Mouse (Mus musculus) limb, embryonic 11.5 days (tissue): ENCODE results near the gene 4930469K13Rik. TPM values are rescaled to one million over a fixed set of nuclear protein-coding genes. Genes with fewer than 3 reads are reported as not detected.
A peak's percentile ranks its signal among the peaks of the same experiment; 100 is the strongest.
"Not testable (repeated sequence)": the region's sequence is repeated elsewhere in the genome, so short reads cannot be mapped to it uniquely, and the experiment has no call there.

Experiments used
- ATAC-seq: fragments of 200-750 bp; cut with Nextera tagmentation; 2 replicates; pipeline ENCODE4 v1.8.0; 2017; ENCODE audit warnings: low read depth; ENCODE audit not compliant: insufficient number of reproducible peaks, low FRiP score, low TSS enrichment
- DNase-seq: peaks from one replicate; pipeline ENCODE4 v3.0.0-alpha.2; 2015; ENCODE audit warnings: low spot score
- H3K27ac ChIP-seq: fragments of 300-500 bp; sonication (generic); replicated peaks from 2 replicates; pipeline ENCODE4 v1.5.1; 2014; ENCODE audit warnings: low read depth, mild to moderate bottlenecking, low read length
- H3K27me3 ChIP-seq: fragments of 300-500 bp; sonication (generic); 2 replicates; pipeline ENCODE4 v1.6.1; 2014; ENCODE audit warnings: mild to moderate bottlenecking, low read length, mixed read lengths; ENCODE audit not compliant: control insufficient read depth, insufficient read depth
- H3K36me3 ChIP-seq: fragments of 300-500 bp; sonication (generic); 2 replicates; pipeline ENCODE4 v1.6.1; 2014; ENCODE audit warnings: mild to moderate bottlenecking, low read length, moderate library complexity, mixed read lengths; ENCODE audit not compliant: control insufficient read depth, insufficient read depth
- H3K4me1 ChIP-seq: fragments of 300-500 bp; sonication (generic); 2 replicates; pipeline ENCODE4 v1.6.1; 2014; ENCODE audit warnings: low read length, mixed read lengths; ENCODE audit not compliant: control insufficient read depth, insufficient read depth
- H3K4me2 ChIP-seq: fragments of 300-500 bp; sonication (generic); 2 replicates; pipeline ENCODE4 v1.6.1; 2014; ENCODE audit warnings: low read depth, mild to moderate bottlenecking, moderate library complexity; ENCODE audit not compliant: severe bottlenecking
- H3K4me3 ChIP-seq: fragments of 300-500 bp; sonication (generic); 2 replicates; pipeline ENCODE4 v1.5.1; 2014; ENCODE audit warnings: low read depth, low read length
- H3K9ac ChIP-seq: fragments of 300-500 bp; sonication (generic); 2 replicates; pipeline ENCODE4 v1.6.1; 2014; ENCODE audit warnings: mild to moderate bottlenecking, low read length
- H3K9me3 ChIP-seq: fragments of 300-500 bp; sonication (generic); 2 replicates; pipeline ENCODE4 v1.6.1; 2016; ENCODE audit warnings: low read length; ENCODE audit not compliant: control insufficient read depth
- WGBS: fragments of 180-500 bp; shearing (Covaris S2); extraction: QIAGEN DNeasy Blood & Tissue Kit; methylation state at CpG from one replicate; pipeline ENCODE4 v1.1.7; 2014; 5-methylcytosine and 5-hydroxymethylcytosine counted together
- polyA plus RNA-seq: library from polyadenylated mRNA; unstranded; fragments of >200 nt; fragmentation: Nextera tagmentation; extraction: Ambion mirVana; gene quantifications from 2 replicates; pipeline ENCODE4 v1.2.1, GENCODE M21; 2014

Gene 4930469K13Rik
- 0.52 and 0.93 TPM in 2 replicates for polyA plus RNA-seq

DNA sequence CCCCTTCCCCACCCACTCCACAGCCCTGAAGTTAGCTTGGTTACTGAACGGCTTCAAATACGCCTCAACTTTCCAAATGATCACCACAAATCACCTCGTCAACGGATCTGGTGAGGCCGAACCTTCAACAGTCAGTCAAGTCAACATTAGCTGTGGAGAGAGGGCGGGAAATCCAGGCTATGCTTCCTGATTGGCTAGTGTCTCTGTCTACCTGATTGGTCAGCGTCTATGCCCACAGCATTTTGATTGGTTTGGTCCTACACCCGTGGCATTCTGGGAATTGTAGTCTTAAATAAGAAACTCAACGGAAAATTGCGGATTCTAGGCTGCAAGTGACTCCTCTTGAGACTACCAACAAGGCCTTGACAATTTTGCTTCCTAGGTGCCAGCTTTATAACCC, at the start of gene 4930469K13Rik:
TSS of gene 4930469K13Rik (minus strand) at position 133 of the 400 bp plus-strand sequence.
- DNase-seq (no peak), ATAC-seq (no peak)
- no peak within 1 kb of the TSS for H3K4me3 ChIP-seq
- 84% methylated on average over 10 of the region's 10 CpGs for WGBS
- no peak within 1 kb of the TSS for H3K27ac ChIP-seq
- H3K36me3 ChIP-seq = no peaks in the 10 kb centered on the region
- no peak within 1 kb of the TSS for H3K4me2 ChIP-seq
- H3K9ac ChIP-seq = no peak within 1 kb of the TSS
- no peaks in the 10 kb centered on the region for H3K4me1 ChIP-seq
- H3K9me3 ChIP-seq = no peaks in the 10 kb centered on the region
- no peaks in the 10 kb centered on the region for H3K27me3 ChIP-seq

DNA sequence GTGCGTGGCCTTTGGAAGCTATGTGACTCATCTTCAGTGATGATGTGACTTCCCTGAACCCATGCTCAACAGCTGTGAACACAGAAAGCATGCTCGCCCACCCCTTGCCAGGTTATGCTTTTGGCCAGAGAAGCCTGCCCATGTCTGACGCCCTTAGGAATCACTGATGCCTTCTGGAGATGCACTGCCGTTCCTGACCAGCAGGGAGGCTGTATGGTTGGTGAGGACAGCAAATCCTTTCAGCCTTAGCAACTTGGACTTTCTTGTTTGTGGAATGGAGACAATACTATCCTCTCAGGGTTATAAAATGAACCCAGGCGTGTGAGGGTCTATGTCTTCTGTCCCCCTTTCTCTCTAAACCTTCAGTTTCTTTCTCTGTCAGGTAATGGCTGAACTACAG, 48.6 kb upstream of the 4930469K13Rik start:
- no peak for ATAC-seq
- no peak overlapping the region for H3K4me3 ChIP-seq
- no peak overlapping the region for H3K27ac ChIP-seq
- H3K9me3 ChIP-seq = no peaks in the 10 kb centered on the region
- no peaks in the 10 kb centered on the region for H3K36me3 ChIP-seq
- DNase-seq = no peak
- 78% methylated on average over 5 of the region's 5 CpGs for WGBS
- H3K9ac ChIP-seq = no peak overlapping the region
- H3K4me1 ChIP-seq = peaks cover 2% of the 10 kb centered on the region; the same call in 1 of the 2 replicates
- H3K27me3 ChIP-seq = no peaks in the 10 kb centered on the region
- no peak overlapping the region for H3K4me2 ChIP-seq

- Histone ChIP-seq H3K4me1 (peaks cover 2% of the 10 kb centered on the region; the same call in 1 of the 2 replicates), H3K4me2 (no peak overlapping the region), H3K27me3 (no peaks in the 10 kb centered on the region), H3K27ac (no peak overlapping the region), H3K9me3 (no peaks in the 10 kb centered on the region), H3K4me3 (no peak overlapping the region), H3K9ac (no peak overlapping the region), H3K36me3 (no peaks in the 10 kb centered on the region)
- ATAC-seq (no peak), DNase-seq (no peak)
- WGBS = 78% methylated on average over 4 of the region's 4 CpGs
These were observed 46.1 kb upstream of the 4930469K13Rik start for GRCm38 (mm10) chr11:34144421-34144820.

DNA sequence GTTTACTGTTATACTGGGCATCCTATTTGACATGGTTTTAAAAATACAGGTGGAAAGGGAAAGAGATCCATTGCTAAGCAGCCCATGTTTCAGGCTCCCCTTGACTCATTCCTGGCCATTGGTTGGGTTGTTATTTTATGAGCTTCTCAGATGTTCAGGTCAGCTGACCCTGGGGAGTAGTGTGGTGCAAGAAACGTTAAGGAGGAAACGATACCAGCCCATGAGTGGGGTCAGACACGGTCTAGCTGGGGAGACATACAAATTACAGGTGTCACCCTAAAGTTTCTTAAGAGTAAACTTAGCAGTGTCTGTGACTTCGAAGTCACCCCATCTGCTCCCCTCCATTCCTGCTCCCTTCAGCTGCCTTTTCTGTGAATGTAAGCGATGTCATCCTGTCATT, 45.6 kb upstream of the 4930469K13Rik start:
- WGBS = 59% methylated on average over 5 of the region's 5 CpGs
- no peak overlapping the region for H3K9ac ChIP-seq

GRCm38 (mm10) chr11:34139296-34139695, 40.9 kb upstream of the 4930469K13Rik start:
- Histone ChIP-seq H3K36me3 (no peaks in the 10 kb centered on the region), H3K9ac (no peak overlapping the region), H3K27ac (no peak overlapping the region), H3K9me3 (no peaks in the 10 kb centered on the region), H3K4me1 (peaks cover 2% of the 10 kb centered on the region; the same call in 1 of the 2 replicates), H3K4me3 (no peak overlapping the region), H3K4me2 (no peak overlapping the region), H3K27me3 (no peaks in the 10 kb centered on the region)
- no peak for DNase-seq
- ATAC-seq = no peak
- 88% methylated on average over 8 of the region's 8 CpGs for WGBS

More for the DNA sequence above, 45.6 kb upstream of the 4930469K13Rik start:
- no peak overlapping the region for H3K4me2 ChIP-seq
- no peak overlapping the region for H3K27ac ChIP-seq
- DNase-seq (no peak), ATAC-seq (no peak)
- no peaks in the 10 kb centered on the region for H3K36me3 ChIP-seq
- no peaks in the 10 kb centered on the region for H3K9me3 ChIP-seq
- no peaks in the 10 kb centered on the region for H3K27me3 ChIP-seq
- H3K4me1 ChIP-seq = peaks cover 2% of the 10 kb centered on the region; the same call in 1 of the 2 replicates
- no peak overlapping the region for H3K4me3 ChIP-seq

GRCm38 (mm10) chr11:34128412-34128811, 30.1 kb upstream of the 4930469K13Rik start:
- 57% methylated on average over 2 of the region's 2 CpGs for WGBS
- Histone ChIP-seq H3K27ac (no peak overlapping the region), H3K36me3 (no peaks in the 10 kb centered on the region), H3K9me3 (no peaks in the 10 kb centered on the region), H3K4me2 (no peak overlapping the region), H3K9ac (no peak overlapping the region), H3K27me3 (no peaks in the 10 kb centered on the region), H3K4me1 (no peaks in the 10 kb centered on the region), H3K4me3 (no peak overlapping the region)
- DNase-seq = no peak
- ATAC-seq = no peak

GRCm38 (mm10) chr11:34125727-34126126, 27.4 kb upstream of the 4930469K13Rik start:
- 84% methylated on average over 3 of the region's 3 CpGs for WGBS
- not testable (repeated sequence) for DNase-seq, H3K4me1 ChIP-seq, H3K27ac ChIP-seq, H3K9me3 ChIP-seq, H3K36me3 ChIP-seq, H3K4me3 ChIP-seq, H3K9ac ChIP-seq, H3K27me3 ChIP-seq, H3K4me2 ChIP-seq, ATAC-seq

DNA sequence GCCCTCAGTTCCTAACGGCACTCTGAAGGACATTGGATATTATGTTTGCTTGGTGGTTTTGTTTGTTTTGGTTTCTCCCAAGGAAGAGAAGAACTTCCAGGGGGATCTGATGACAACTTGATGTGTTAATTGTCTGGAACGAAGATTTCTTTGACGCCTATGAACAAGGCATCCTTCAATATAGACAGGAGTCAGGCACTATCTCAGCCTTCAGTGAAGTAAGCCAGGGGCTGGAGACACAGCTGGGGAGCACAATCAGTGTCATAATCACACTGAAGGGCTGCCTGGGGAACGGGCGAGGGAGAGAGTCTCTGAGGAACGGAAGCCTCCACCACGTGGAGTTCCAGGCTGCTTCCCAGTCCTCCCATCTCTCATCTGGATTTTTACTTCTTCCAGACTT, 26.5 kb upstream of the 4930469K13Rik start:
- Histone ChIP-seq H3K27ac (no peak overlapping the region), H3K27me3 (no peaks in the 10 kb centered on the region), H3K36me3 (no peaks in the 10 kb centered on the region), H3K4me1 (no peaks in the 10 kb centered on the region), H3K9ac (no peak overlapping the region), H3K4me2 (no peak overlapping the region), H3K9me3 (no peaks in the 10 kb centered on the region), H3K4me3 (no peak overlapping the region)
- no peak for DNase-seq
- 38% methylated on average over 7 of the region's 7 CpGs for WGBS
- ATAC-seq = no peak

DNA sequence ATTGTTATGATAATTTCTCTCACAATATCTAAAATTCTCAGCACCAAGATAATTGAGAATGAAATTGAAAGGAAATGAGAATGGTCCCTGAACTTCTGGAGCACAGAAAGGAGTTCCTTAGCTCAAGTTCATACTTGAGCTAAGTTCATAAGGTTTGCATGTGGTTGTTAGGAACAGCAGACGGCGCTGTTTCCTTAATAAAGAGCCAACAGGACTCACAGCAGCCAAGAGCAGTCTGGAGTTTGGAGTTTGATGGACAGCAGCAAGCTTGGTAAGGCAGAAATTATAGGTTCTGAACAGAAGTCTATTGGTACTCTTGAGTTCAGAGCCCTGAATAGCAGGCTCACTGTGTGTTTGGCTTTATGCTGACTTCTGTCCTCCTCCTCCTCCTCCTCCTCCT, 24.8 kb upstream of the 4930469K13Rik start:
- 23% methylated on average over 2 of the region's 2 CpGs for WGBS
- no peaks in the 10 kb centered on the region for H3K27me3 ChIP-seq
- H3K9ac ChIP-seq = no peak overlapping the region
- H3K4me2 ChIP-seq = no peak overlapping the region
- no peaks in the 10 kb centered on the region for H3K4me1 ChIP-seq
- ATAC-seq (no peak), DNase-seq (peak; percentile 57)
- H3K4me3 ChIP-seq = no peak overlapping the region
- H3K36me3 ChIP-seq = no peaks in the 10 kb centered on the region
- no peaks in the 10 kb centered on the region for H3K9me3 ChIP-seq
- no peak overlapping the region for H3K27ac ChIP-seq
